ENCODE assay signal across 14 mouse cellular contexts in the genomic region with DNA sequence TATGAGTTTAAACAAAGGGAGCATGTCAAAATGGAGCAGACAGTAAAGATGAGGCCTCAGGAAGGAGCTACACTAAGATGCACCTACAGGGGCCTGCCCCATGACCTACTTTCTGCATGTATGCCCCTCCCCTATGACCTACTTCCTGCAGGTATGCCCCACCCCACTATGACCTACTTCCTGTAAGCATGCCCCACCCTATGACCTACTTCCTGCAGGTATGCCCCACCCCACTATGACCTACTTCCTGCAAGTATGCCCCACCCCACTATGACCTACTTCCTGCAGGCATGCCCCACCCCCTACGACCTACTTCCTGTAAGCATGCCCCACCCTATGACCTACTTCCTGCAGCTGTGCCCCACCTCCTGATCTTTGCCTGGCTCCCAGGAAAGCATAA.
DNase-seq lines count a peak whose midpoint lies in the region; ATAC-seq and TF ChIP-seq lines count a peak whose summit lies in the region.
"Had no signal": no experiment of that assay in that cellular context is flagged by ENCODE, and none has a peak within 500 bp of the region (broad histone marks: within the 10 kb centered on the region; RNA-seq: fewer than 3 reads in every experiment).

No protein-coding gene starts in this region.

- TF ChIP-seq RAD21 in CH12.LX (IDR thresholded peaks at IDR 0.05; ENCODE audit: low read depth, low read length) = no peak

- H3K27ac ChIP-seq in heart, embryonic 16.5 days (ENCODE audit: low read length) = peak overlapping the region; percentile 55; the same call in 1 of the 2 replicates
- no peak overlapping the region for H3K27ac ChIP-seq in CH12.LX (ENCODE audit: insufficient read depth, low read depth)
- no peak overlapping the region for H3K27ac ChIP-seq in intestine, postnatal 0 days (ENCODE audit: low read depth, low read length)
- H3K27ac ChIP-seq: neural tube, embryonic 12.5 days had no signal

- in situ Hi-C loops in CH12.LX (cut with MboI; ENCODE audit: low pct_ligation_motif_present, low pct_unique_long_range_greater_than_20kb, low sequenced_read_pairs) = no loop called here

- no peak overlapping the region for H3K4me3 ChIP-seq in heart, embryonic 16.5 days (ENCODE audit: low read length)
- H3K4me3 ChIP-seq in CH12.LX (replicated peaks in 1 of 3; ENCODE audit: low read depth in 2 of 3, low read length in 2 of 3, poor library complexity in 1 of 3) = no peak overlapping the region
- H3K4me3 ChIP-seq in intestine, postnatal 0 days (ENCODE audit: low read depth, low read length) = no peak overlapping the region
- H3K4me3 ChIP-seq: neural tube, embryonic 12.5 days had no signal

- H3K9ac ChIP-seq in heart, embryonic 16.5 days (ENCODE audit: low read length) = no peak overlapping the region
- H3K9ac ChIP-seq in CH12.LX (ENCODE audit: insufficient read depth, low read depth) = no peak overlapping the region
- no peak overlapping the region for H3K9ac ChIP-seq in intestine, postnatal 0 days (ENCODE audit: low read depth, low read length)
- H3K9ac ChIP-seq: neural tube, embryonic 12.5 days had no signal

- no peaks in the 10 kb centered on the region for H3K27me3 ChIP-seq in heart, embryonic 16.5 days (ENCODE audit: control insufficient read depth, insufficient read depth, low read length)
- no peaks in the 10 kb centered on the region for H3K27me3 ChIP-seq in CH12.LX (replicated peaks)
- no peaks in the 10 kb centered on the region for H3K27me3 ChIP-seq in intestine, postnatal 0 days (replicated peaks; ENCODE audit: control insufficient read depth, insufficient read depth, low read length)
- H3K27me3 ChIP-seq: neural tube, embryonic 12.5 days had no signal

- no peaks in the 10 kb centered on the region for H3K4me1 ChIP-seq in heart, embryonic 16.5 days (ENCODE audit: control insufficient read depth, insufficient read depth, low read length)
- H3K4me1 ChIP-seq in CH12.LX (ENCODE audit: control insufficient read depth in 1 of 2, insufficient read depth in 2 of 2) = peaks cover 0 to 10% of the 10 kb centered on the region in 2 experiments; a peak in 2 of 4 replicates
- no peaks in the 10 kb centered on the region for H3K4me1 ChIP-seq in intestine, postnatal 0 days (replicated peaks; ENCODE audit: control insufficient read depth, insufficient read depth, low read length)
- H3K4me1 ChIP-seq: neural tube, embryonic 12.5 days had no signal

- TF ChIP-seq POLR2A in CH12.LX (IDR thresholded peaks at IDR 0.05; ENCODE audit: low read depth, low read length) = no peak

- DNase-seq in heart, adult 9 months (ENCODE audit: low spot score in 2 of 2) = no peak
- peak; percentile 19 for DNase-seq in CH12.LX (ENCODE audit: extremely low read depth)
- DNase-seq in thymus, postnatal 0 days (ENCODE audit: low spot score) = peak; percentile 84
- DNase-seq in c-Kit-positive CD71-positive TER-119-positive erythroid progenitor cells, embryonic 14.5 days (ENCODE audit: low spot score) = no peak
- no peak for DNase-seq in layer of hippocampus, adult 11-12 months (ENCODE audit: low spot score)
- DNase-seq: cerebellum, adult 8-10 months; kidney, adult 11 months; kidney, postnatal 25 days; layer of hippocampus, postnatal 36 days had no signal

- no peak overlapping the region for H3K4me2 ChIP-seq in heart, embryonic 16.5 days (ENCODE audit: low read depth, low read length)
- H3K4me2 ChIP-seq in CH12.LX (ENCODE audit: insufficient read depth, low read depth, poor library complexity, severe bottlenecking) = no peak overlapping the region
- H3K4me2 ChIP-seq in intestine, postnatal 0 days (replicated peaks; ENCODE audit: low read depth) = no peak overlapping the region
- H3K4me2 ChIP-seq: midbrain, embryonic 11.5 days; neural tube, embryonic 12.5 days had no signal

- 0 out of 2 replicates have a peak, but pooled peaks cover 6% of the 10 kb centered on the region for H3K9me3 ChIP-seq in heart, embryonic 16.5 days (replicated peaks; ENCODE audit: control insufficient read depth, low read length)
- peaks cover 7% of the 10 kb centered on the region for H3K9me3 ChIP-seq in CH12.LX (replicated peaks; ENCODE audit: low read length)
- H3K9me3 ChIP-seq in intestine, postnatal 0 days (ENCODE audit: control insufficient read depth) = no peaks in the 10 kb centered on the region
- H3K9me3 ChIP-seq: neural tube, embryonic 12.5 days had no signal

- no peak for TF ChIP-seq EP300 in CH12.LX (IDR thresholded peaks at IDR 0.05; ENCODE audit: low read length)

- ATAC-seq in heart, embryonic 16.5 days (replicated peaks; ENCODE audit: extremely low read depth, insufficient read depth, low FRiP score) = no peak
- peak; percentile 94 for ATAC-seq in megakaryocyte, adult 5-6 weeks (ENCODE audit: poor library complexity, severe bottlenecking)
- ATAC-seq in intestine, postnatal 0 days = no peak

- WGBS in heart, embryonic 16.5 days = 95% methylated on average over 1 of the region's 1 CpGs
- WGBS in intestine, postnatal 0 days = 70% methylated on average over 1 of the region's 1 CpGs

- dilution Hi-C loops in CH12.LX (cut with MboI; ENCODE audit: extremely low pct_ligation_motif_present, extremely low pct_unique_long_range_greater_than_20kb, low sequenced_read_pairs) = no loop called here

- no peaks in the 10 kb centered on the region for H3K79me2 ChIP-seq in CH12.LX (replicated peaks; ENCODE audit: control insufficient read depth, extremely low read depth, insufficient read depth, poor library complexity, severe bottlenecking)

- H3K36me3 ChIP-seq in heart, embryonic 16.5 days (ENCODE audit: control insufficient read depth, insufficient read depth) = no peaks in the 10 kb centered on the region
- H3K36me3 ChIP-seq in CH12.LX (replicated peaks in 1 of 2; ENCODE audit: control insufficient read depth in 1 of 2, insufficient read depth in 1 of 2, low read length in 1 of 2) = no peaks in the 10 kb centered on the region
- no peaks in the 10 kb centered on the region for H3K36me3 ChIP-seq in intestine, postnatal 0 days (ENCODE audit: control insufficient read depth, insufficient read depth)
- H3K36me3 ChIP-seq: neural tube, embryonic 12.5 days had no signal

- no peak for TF ChIP-seq CTCF in CH12.LX (conservative IDR thresholded peaks at IDR 0.05 in 1 of 2, IDR thresholded peaks at IDR 0.05 in 1 of 2; ENCODE audit: low read depth in 2 of 2, low read length in 2 of 2)
- no peak for TF ChIP-seq CTCF in intestine, postnatal 0 days (IDR thresholded peaks at IDR 0.05; ENCODE audit: low read depth)

TF ChIP-seq in CH12.LX, 34 proteins besides CTCF, POLR2A, EP300 and RAD21:
- TF ChIP-seq JUN (IDR thresholded peaks at IDR 0.05; ENCODE audit: insufficient read depth, low read depth, low read length) (no peak), USF2 (conservative IDR thresholded peaks at IDR 0.05; ENCODE audit: low read depth, low read length) (no peak), JUND (conservative IDR thresholded peaks at IDR 0.05; ENCODE audit: low read depth, low read length) (no peak), NRF1 (IDR thresholded peaks at IDR 0.05; ENCODE audit: low read depth, low read length) (no peak), TBP (conservative IDR thresholded peaks at IDR 0.05; ENCODE audit: low read depth, low read length) (no peak), IRF4 (IDR thresholded peaks at IDR 0.05; ENCODE audit: low read depth, low read length) (no peak), E2F4 (IDR thresholded peaks at IDR 0.05; ENCODE audit: insufficient replicate concordance, low read depth, low read length) (no peak), MYC (IDR thresholded peaks at IDR 0.05; ENCODE audit: low read depth, low read length) (no peak), MEF2A (IDR thresholded peaks at IDR 0.05; ENCODE audit: borderline replicate concordance, low read depth, low read length) (no peak), MAZ (IDR thresholded peaks at IDR 0.05; ENCODE audit: low read depth, low read length) (no peak), CHD1 (IDR thresholded peaks at IDR 0.05; ENCODE audit: low read depth, low read length) (no peak), MXI1 (IDR thresholded peaks at IDR 0.05; ENCODE audit: low read depth, low read length) (no peak), ZKSCAN1 (IDR thresholded peaks at IDR 0.05; ENCODE audit: borderline replicate concordance, low read depth, low read length) (no peak), MAFK (IDR thresholded peaks at IDR 0.05; ENCODE audit: insufficient replicate concordance, low read length) (no peak), RCOR1 (conservative IDR thresholded peaks at IDR 0.05; ENCODE audit: low read depth, low read length) (no peak), ZMIZ1 (IDR thresholded peaks at IDR 0.05; ENCODE audit: low read depth, low read length) (no peak), MAX (IDR thresholded peaks at IDR 0.05; ENCODE audit: low read length) (no peak), HCFC1 (IDR thresholded peaks at IDR 0.05; ENCODE audit: low read depth, low read length) (no peak), ETS1 (conservative IDR thresholded peaks at IDR 0.05; ENCODE audit: low read depth, low read length) (no peak)

Comparison
In these comparisons a context has a peak if more than half of its experiments do, and no peak if none do; other contexts are left out.
1. DNase-seq: peak in CH12.LX (single experiment) and thymus, postnatal 0 days (single experiment); none in heart, adult 9 months (0 of 2), c-Kit-positive CD71-positive TER-119-positive erythroid progenitor cells, embryonic 14.5 days (single experiment) and layer of hippocampus, adult 11-12 months (single experiment).